Mouse (Mus musculus) lung, postnatal 0 days (tissue): ENCODE data around the gene Fam76a.

Experiments
- CTCF ChIP-seq: IDR thresholded peaks from 2 replicates; pipeline ENCODE4 v1.5.1; 2016; ENCODE audit warnings: antibody characterized with exemption, mild to moderate bottlenecking
- EP300 ChIP-seq: IDR thresholded peaks from 2 replicates; pipeline ENCODE4 v1.6.1; 2016; ENCODE audit warnings: antibody characterized with exemption, mild to moderate bottlenecking, control low read depth

DNA sequence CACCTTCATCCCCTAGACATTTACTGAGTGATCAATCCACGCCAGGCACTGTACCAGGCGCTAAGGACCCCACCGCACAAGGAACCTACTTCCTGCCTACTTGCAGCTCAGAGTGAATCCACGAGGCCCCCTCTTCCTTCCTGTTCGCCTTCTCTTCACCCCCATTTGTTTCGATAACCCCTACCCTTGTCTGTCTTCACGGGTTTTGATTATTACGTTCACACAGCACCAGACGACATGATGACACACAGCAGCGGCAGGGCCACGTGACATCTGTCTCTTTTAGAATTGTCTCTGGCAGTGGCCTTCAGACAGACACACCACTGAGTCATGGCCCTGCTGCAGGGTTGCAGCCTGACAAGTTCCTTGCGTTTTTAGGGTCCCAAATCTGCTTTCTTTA lies 21.7 kb upstream of the Fam76a start:
- TF ChIP-seq CTCF = no peak
- no peak for TF ChIP-seq EP300
